Mouse (Mus musculus) stomach, embryonic 14.5 days (tissue): ENCODE results near the gene Camk1d. TPM values are rescaled to one million over a fixed set of nuclear protein-coding genes. Genes with fewer than 3 reads are reported as not detected.

ENCODE experiments used
- ATAC-seq: fragments of 200-750 bp; cut with Nextera tagmentation; 2 replicates; pipeline ENCODE4 v1.8.0; 2017; ENCODE audit warnings: low read depth, moderate TSS enrichment; ENCODE audit not compliant: insufficient number of reproducible peaks, insufficient read depth, low FRiP score
- H3K27ac ChIP-seq: fragments of 300-500 bp; sonication (generic); 2 replicates; pipeline ENCODE4 v1.5.1; 2014; ENCODE audit warnings: mild to moderate bottlenecking, low read length, moderate library complexity, mixed read lengths
- H3K27me3 ChIP-seq: fragments of 300-500 bp; sonication (generic); 2 replicates; pipeline ENCODE4 v1.6.1; 2014; ENCODE audit warnings: low read length, control low read depth, mixed read lengths; ENCODE audit not compliant: control insufficient read depth, insufficient read depth
- H3K36me3 ChIP-seq: fragments of 300-500 bp; sonication (generic); 2 replicates; pipeline ENCODE4 v1.6.1; 2014; ENCODE audit warnings: mild to moderate bottlenecking, control low read depth, low read length, moderate library complexity, mixed read lengths; ENCODE audit not compliant: control insufficient read depth, insufficient read depth
- H3K4me1 ChIP-seq: fragments of 300-500 bp; sonication (generic); 2 replicates; pipeline ENCODE4 v1.6.1; 2014; ENCODE audit warnings: low read length, control low read depth, mixed read lengths; ENCODE audit not compliant: control insufficient read depth, insufficient read depth
- H3K4me2 ChIP-seq: fragments of 300-500 bp; sonication (generic); replicated peaks from 2 replicates; pipeline ENCODE4 v1.6.1; 2014; ENCODE audit warnings: low read depth, low read length, control low read depth
- H3K4me3 ChIP-seq: fragments of 300-500 bp; sonication (generic); 2 replicates; pipeline ENCODE4 v1.5.1; 2014; ENCODE audit warnings: low read depth, low read length, control low read depth
- H3K9ac ChIP-seq: fragments of 300-500 bp; sonication (generic); replicated peaks from 2 replicates; pipeline ENCODE4 v1.6.1; 2014; ENCODE audit warnings: low read depth, mild to moderate bottlenecking, control low read depth, low read length, moderate library complexity, mixed read lengths
- H3K9me3 ChIP-seq: fragments of 300-500 bp; sonication (generic); 2 replicates; pipeline ENCODE4 v1.6.1; 2016; ENCODE audit warnings: low read depth, low read length, control low read depth; ENCODE audit not compliant: control insufficient read depth
- whole genome bisulfite sequencing: fragments of 180-500 bp; shearing (Covaris S2); extraction: QIAGEN DNeasy Blood & Tissue Kit; methylation state at CpG from one replicate; pipeline ENCODE4 v1.1.7; 2014; 5-methylcytosine and 5-hydroxymethylcytosine counted together
- polyA plus RNA-seq: library from polyadenylated mRNA; unstranded; fragments of >200 nt; fragmentation: Nextera tagmentation; extraction: Ambion mirVana; gene quantifications from 2 replicates; pipeline ENCODE4 v1.2.1, GENCODE M21; 2014

The Camk1d gene
- polyA plus RNA-seq, 1 experiment from 2014 or later, result 20.5 TPM

DNA sequence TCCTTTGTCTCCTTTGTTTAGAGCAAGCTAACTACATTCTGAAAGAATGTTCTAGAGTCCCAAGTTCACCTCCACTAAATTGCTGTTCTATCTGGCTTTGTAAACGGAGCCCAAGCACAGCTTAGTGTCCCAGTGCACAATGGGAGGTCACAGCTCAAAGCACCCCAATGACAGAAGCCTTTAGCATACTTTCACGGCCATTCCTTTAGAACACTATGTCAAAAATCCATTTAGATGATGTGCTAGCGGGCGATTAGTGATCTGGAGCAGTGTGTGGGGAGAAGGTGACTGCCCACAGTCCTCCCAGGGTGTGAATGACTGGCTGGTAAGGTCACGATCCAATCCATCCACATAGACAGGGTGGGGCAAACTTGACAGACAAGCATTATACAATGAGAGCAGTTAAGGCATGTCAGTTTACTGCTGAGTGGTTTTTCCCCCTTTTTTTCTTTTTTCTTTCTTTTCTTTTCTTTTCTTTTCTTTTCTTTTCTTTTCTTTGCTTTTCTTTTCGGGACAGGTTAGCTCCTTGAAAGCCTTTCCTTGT, 341.4 kb downstream of the Camk1d start:
- Histone ChIP-seq H3K27ac (no peak overlapping the region), H3K9me3 (no peaks in the 10 kb centered on the region), H3K4me1 (no peaks in the 10 kb centered on the region), H3K4me2 (no peak overlapping the region), H3K36me3 (no peaks in the 10 kb centered on the region), H3K27me3 (no peaks in the 10 kb centered on the region), H3K9ac (no peak overlapping the region), H3K4me3 (no peak overlapping the region)
- 56% methylated on average over 6 of the region's 6 CpGs for WGBS
- no peak for ATAC-seq

DNA sequence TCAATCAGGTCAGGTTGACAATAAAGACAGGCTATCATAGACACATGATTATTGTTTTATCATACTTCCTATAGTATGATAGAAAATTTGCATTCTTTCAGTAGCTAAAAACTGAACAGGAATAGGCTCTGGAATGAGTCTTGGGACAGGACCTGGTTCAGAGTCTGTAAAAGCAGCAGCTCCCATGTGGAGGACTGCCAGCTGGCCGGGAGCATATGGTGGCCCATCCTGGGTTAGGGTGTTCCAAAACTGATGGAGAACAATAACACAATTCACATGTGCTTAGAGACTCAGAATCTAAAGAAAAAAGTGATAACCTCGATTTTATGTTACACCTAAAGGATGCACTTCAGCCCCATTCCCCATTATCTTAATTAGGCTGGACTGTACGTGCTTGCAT, 343.0 kb downstream of the Camk1d start:
- ATAC-seq, result no peak
- no peak overlapping the region for H3K4me2 ChIP-seq
- no peaks in the 10 kb centered on the region for H3K4me1 ChIP-seq
- no peak overlapping the region for H3K4me3 ChIP-seq
- WGBS, result 85% methylated on average over 3 of the region's 3 CpGs
- no peaks in the 10 kb centered on the region for H3K36me3 ChIP-seq
- H3K27me3 ChIP-seq, result no peaks in the 10 kb centered on the region
- H3K27ac ChIP-seq, result no peak overlapping the region
- H3K9ac ChIP-seq, result no peak overlapping the region
- no peaks in the 10 kb centered on the region for H3K9me3 ChIP-seq

DNA sequence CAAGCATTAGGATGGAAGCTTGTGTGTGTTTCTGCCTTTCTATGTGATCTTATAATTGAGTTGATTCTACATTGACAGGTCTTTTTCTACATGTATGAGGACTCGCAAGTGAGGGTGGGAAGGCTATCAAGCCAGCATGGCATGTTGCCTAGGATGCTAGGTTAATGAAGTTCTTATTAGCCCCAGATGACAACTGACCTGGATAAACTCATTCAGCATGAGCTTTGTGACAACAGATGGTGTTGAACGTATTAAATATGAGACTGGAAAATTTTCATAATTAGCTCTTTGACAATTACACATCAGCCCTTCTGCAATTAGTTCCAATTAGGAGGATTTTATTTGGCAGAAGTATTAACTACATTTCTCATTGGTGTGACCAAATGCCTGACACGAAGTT, 343.7 kb downstream of the Camk1d start:
- Histone ChIP-seq H3K4me1 (no peaks in the 10 kb centered on the region), H3K36me3 (no peaks in the 10 kb centered on the region), H3K4me3 (no peak overlapping the region), H3K27ac (no peak overlapping the region), H3K9ac (no peak overlapping the region), H3K9me3 (no peaks in the 10 kb centered on the region), H3K4me2 (no peak overlapping the region), H3K27me3 (no peaks in the 10 kb centered on the region)
- 80% methylated on average over 3 of the region's 3 CpGs for WGBS
- ATAC-seq, result no peak

DNA sequence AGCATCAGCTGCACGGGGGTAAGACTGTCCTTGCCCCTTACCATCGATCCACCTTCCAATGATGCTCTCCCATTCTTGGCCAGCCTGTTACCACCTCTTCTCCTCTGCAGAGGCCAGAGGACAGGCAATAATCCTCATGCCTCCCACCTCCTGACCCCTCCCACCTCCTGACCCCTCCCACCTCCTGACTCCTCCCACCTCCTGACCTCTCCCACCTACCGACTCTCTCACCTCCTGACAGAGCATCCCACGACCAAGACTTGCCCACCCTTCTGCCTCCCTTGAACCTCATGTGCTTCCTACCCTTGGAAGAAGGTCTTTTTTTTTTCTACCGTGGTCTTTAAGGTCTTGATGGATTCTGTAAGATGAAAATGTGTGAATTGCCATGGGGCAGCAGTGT, 350.5 kb downstream of the Camk1d start:
- no peak overlapping the region for H3K9ac ChIP-seq
- H3K27me3 ChIP-seq, result no peaks in the 10 kb centered on the region
- H3K4me2 ChIP-seq, result no peak overlapping the region
- H3K4me1 ChIP-seq, result no peaks in the 10 kb centered on the region
- H3K9me3 ChIP-seq, result no peaks in the 10 kb centered on the region
- H3K27ac ChIP-seq, result no peak overlapping the region
- 60% methylated on average over 5 of the region's 5 CpGs for WGBS
- no peak overlapping the region for H3K4me3 ChIP-seq
- H3K36me3 ChIP-seq, result no peaks in the 10 kb centered on the region
- ATAC-seq, result no peak

DNA sequence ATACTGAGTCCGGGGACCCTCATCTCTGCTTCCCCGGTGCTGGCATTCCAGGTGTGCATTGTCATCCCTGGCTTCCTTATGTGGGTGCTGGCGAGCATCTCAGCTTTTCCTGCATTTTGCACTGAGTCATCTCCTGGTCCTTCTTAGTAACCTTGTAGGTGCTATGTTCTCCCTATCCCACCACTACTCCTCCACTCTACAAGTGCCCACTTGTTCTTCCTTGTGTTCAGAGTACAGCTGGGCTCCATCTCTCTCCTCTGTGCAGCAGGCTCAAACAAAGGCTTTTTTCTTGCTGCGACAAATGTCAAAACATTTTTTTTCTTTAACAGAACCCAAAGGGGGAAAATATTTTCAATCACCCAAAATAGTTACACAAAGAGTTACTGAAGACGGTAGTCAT, 356.3 kb downstream of the Camk1d start:
- no peaks in the 10 kb centered on the region for H3K4me1 ChIP-seq
- H3K9me3 ChIP-seq, result no peaks in the 10 kb centered on the region
- no peak overlapping the region for H3K4me2 ChIP-seq
- H3K4me3 ChIP-seq, result no peak overlapping the region
- no peak for ATAC-seq
- H3K27ac ChIP-seq, result no peak overlapping the region
- no peaks in the 10 kb centered on the region for H3K36me3 ChIP-seq
- 74% methylated on average over 5 of the region's 5 CpGs for WGBS
- no peak overlapping the region for H3K9ac ChIP-seq
- no peaks in the 10 kb centered on the region for H3K27me3 ChIP-seq

DNA sequence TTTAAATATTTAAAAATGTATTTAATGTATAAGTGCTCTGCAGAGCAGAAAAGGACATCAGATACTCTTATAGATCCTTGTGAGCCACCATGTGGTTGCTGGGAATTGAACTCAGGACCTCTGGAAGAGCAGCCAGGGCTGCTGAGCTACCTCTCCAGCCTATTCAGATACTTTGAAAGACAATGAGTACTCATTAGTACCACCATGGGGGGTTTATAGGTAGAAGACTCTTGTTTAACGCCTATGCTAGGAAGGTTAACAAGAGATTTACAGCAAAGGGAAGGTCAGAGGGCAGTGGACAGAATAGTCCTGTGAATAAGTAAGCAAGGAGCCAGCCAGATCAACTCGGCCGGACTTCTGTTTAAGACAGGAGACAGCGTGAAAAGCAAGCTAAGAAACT, 357.3 kb downstream of the Camk1d start:
- H3K27ac ChIP-seq, result no peak overlapping the region
- H3K36me3 ChIP-seq, result no peaks in the 10 kb centered on the region
- H3K4me1 ChIP-seq, result no peaks in the 10 kb centered on the region
- ATAC-seq, result no peak
- no peak overlapping the region for H3K4me2 ChIP-seq
- H3K9ac ChIP-seq, result no peak overlapping the region
- no peaks in the 10 kb centered on the region for H3K9me3 ChIP-seq
- H3K27me3 ChIP-seq, result no peaks in the 10 kb centered on the region
- whole genome bisulfite sequencing, result 69% methylated on average over 4 of the region's 4 CpGs
- H3K4me3 ChIP-seq, result no peak overlapping the region

DNA sequence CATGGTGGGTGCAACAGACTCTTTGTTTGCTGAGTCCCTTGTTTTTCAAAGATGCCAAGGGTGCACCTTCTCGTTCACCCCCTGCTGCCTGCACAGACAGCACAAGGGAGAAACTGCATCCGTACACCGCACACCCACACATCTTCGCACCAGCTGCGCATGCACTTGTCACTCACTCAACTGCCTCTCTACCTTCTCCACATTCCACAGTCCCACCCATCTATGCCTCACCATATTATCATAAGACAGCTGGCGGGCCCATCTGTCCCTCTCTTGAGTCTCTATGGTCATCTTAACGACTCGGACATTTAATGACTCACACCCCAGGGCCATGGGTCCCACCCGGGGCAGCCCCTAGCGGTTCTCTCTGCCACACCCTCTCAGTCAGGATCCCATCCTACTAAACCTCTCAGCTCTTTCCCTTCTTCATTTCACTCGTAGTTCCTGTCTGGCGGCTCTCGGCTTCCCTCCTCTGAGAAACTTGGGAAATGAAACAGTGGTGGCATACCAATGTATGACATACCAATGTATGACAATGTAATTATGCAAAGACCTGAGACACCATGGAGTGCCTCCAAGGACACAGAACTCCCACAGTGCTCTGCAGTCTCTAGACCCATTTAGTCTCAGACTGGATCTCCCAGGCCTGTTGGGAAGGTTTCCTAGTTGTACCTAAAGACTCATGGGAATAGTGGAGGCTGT, 361.3 kb downstream of the Camk1d start:
- no peak overlapping the region for H3K4me3 ChIP-seq
- no peaks in the 10 kb centered on the region for H3K27me3 ChIP-seq
- H3K4me2 ChIP-seq, result no peak overlapping the region
- H3K4me1 ChIP-seq, result no peaks in the 10 kb centered on the region
- no peak for ATAC-seq
- H3K9ac ChIP-seq, result no peak overlapping the region
- no peaks in the 10 kb centered on the region for H3K9me3 ChIP-seq
- H3K36me3 ChIP-seq, result no peaks in the 10 kb centered on the region
- H3K27ac ChIP-seq, result no peak overlapping the region
- WGBS, result 88% methylated on average over 13 of the region's 13 CpGs

DNA sequence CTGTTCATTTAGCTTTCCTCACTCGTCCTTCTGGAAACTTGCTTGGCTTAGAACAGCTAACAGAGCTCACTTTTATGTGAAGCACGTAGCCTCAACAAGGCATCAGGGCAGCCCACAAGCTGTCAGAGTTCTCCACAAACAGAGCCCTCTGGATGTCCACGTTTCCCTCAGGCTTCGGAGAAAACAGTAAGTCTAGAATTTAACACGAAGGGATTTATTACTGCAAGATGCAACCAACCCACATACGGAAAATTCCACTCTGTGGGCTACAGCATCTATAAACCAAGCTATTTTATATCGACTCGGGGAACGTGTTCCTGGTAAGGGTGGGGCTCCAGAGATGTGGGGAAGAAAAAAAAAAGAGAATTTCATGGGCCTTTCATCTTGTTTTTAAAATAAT, 369.0 kb downstream of the Camk1d start:
- no peaks in the 10 kb centered on the region for H3K27me3 ChIP-seq
- no peak overlapping the region for H3K9ac ChIP-seq
- H3K9me3 ChIP-seq, result no peaks in the 10 kb centered on the region
- ATAC-seq, result no peak
- no peaks in the 10 kb centered on the region for H3K4me1 ChIP-seq
- 74% methylated on average over 9 of the region's 9 CpGs for WGBS
- no peak overlapping the region for H3K4me2 ChIP-seq
- no peak overlapping the region for H3K4me3 ChIP-seq
- H3K36me3 ChIP-seq, result no peaks in the 10 kb centered on the region
- no peak overlapping the region for H3K27ac ChIP-seq
